Comparison of ENCODE assay signal across 18 mouse cellular contexts in genomic region chr3:57222318-57222914, GRCm38 (mm10).
DNase-seq lines count a peak whose midpoint lies in the region; ATAC-seq and TF ChIP-seq lines count a peak whose summit lies in the region.
"Had no signal": no experiment of that assay in that cellular context is flagged by ENCODE, and none has a peak within 500 bp of the region (broad histone marks: within the 10 kb centered on the region; RNA-seq: fewer than 3 reads in every experiment).

No protein-coding gene starts in this region.

- no peaks in the 10 kb centered on the region for H3K27me3 ChIP-seq in midbrain, embryonic 16.5 days (ENCODE audit: control insufficient read depth, insufficient read depth, low read depth, low read length)

- peak overlapping the region; percentile 69 for H3K27ac ChIP-seq in embryonic fibroblast, embryonic 13.5 days (ENCODE audit: insufficient read depth, low read length)
- H3K27ac ChIP-seq in midbrain, embryonic 16.5 days (ENCODE audit: low read length) = no peak overlapping the region
- H3K27ac ChIP-seq: heart, embryonic 10.5 days; layer of hippocampus, adult 2 months had no signal

- H3K4me1 ChIP-seq in embryonic fibroblast, embryonic 13.5 days (ENCODE audit: control insufficient read depth, insufficient read depth, low read length) = 0 out of 2 replicates have a peak, but pooled peaks cover 3% of the 10 kb centered on the region
- no peaks in the 10 kb centered on the region for H3K4me1 ChIP-seq in midbrain, embryonic 16.5 days (ENCODE audit: control insufficient read depth, insufficient read depth, low read length)
- H3K4me1 ChIP-seq: heart, embryonic 10.5 days had no signal

- H3K4me3 ChIP-seq in embryonic fibroblast, embryonic 13.5 days (ENCODE audit: insufficient read depth, low read length) = no peak overlapping the region
- H3K4me3 ChIP-seq in midbrain, embryonic 16.5 days (ENCODE audit: low read depth, low read length) = no peak overlapping the region
- H3K4me3 ChIP-seq: heart, embryonic 10.5 days; layer of hippocampus, adult 2 months had no signal

- no peaks in the 10 kb centered on the region for H3K36me3 ChIP-seq in midbrain, embryonic 16.5 days (ENCODE audit: control insufficient read depth, insufficient read depth, low read length)
- H3K36me3 ChIP-seq: G1E; heart, embryonic 10.5 days had no signal

- WGBS in midbrain, embryonic 16.5 days = 88% methylated on average over 3 of the region's 3 CpGs

- no peak overlapping the region for H3K4me2 ChIP-seq in midbrain, embryonic 16.5 days (ENCODE audit: low read length)

- peak; percentile 2 for DNase-seq in lung, postnatal 36 days
- no peak for DNase-seq in lung, postnatal 4 days
- DNase-seq in adrenal gland, adult 2 months = peak; percentile 87
- DNase-seq in kidney, postnatal 36 days = no peak
- no peak for DNase-seq in frontal cortex, adult 2 months (ENCODE audit: extremely low spot score in 1 of 2, low spot score in 1 of 2)
- DNase-seq: cerebellum, adult 18-20 months; cerebellum, postnatal 36 days; gastrocnemius, postnatal 36 days; kidney, adult 2 months; kidney, postnatal 10 days; midbrain, embryonic 14.5 days; thymus, postnatal 14 days had no signal

- TF ChIP-seq CTCF in embryonic fibroblast, embryonic 13.5 days (IDR thresholded peaks at IDR 0.05; ENCODE audit: borderline replicate concordance, insufficient read depth, low read length) = no peak

- no peak for ATAC-seq in midbrain, embryonic 16.5 days
- ATAC-seq: forebrain, embryonic 14.5 days had no signal

- no peak overlapping the region for H3K9ac ChIP-seq in midbrain, embryonic 16.5 days (ENCODE audit: low read depth, low read length)

- H3K9me3 ChIP-seq in midbrain, embryonic 16.5 days (replicated peaks; ENCODE audit: control insufficient read depth, low read length, poor library complexity, severe bottlenecking) = no peaks in the 10 kb centered on the region
- H3K9me3 ChIP-seq: heart, embryonic 10.5 days had no signal

- TF ChIP-seq POLR2A in embryonic fibroblast, embryonic 13.5 days (IDR thresholded peaks at IDR 0.05; ENCODE audit: low read depth, low read length) = no peak

Comparison
In these comparisons a context has a peak if more than half of its experiments do, and no peak if none do; other contexts are left out.
1. DNase-seq: peak in lung, postnatal 36 days (single experiment) and adrenal gland, adult 2 months (single experiment); none in lung, postnatal 4 days (0 of 2), kidney, postnatal 36 days (0 of 2) and frontal cortex, adult 2 months (0 of 2).